Mouse (Mus musculus) lung, adult 2 months (tissue): ENCODE results near the gene Gm20878.
"Not testable (repeated sequence)": the region's sequence is repeated elsewhere in the genome, so short reads cannot be mapped to it uniquely, and the experiment has no call there.

ENCODE experiments used
- CTCF ChIP-seq: fragments of 200-500 bp; IDR thresholded peaks from 2 replicates; pipeline ENCODE4 v1.5.1; 2011; ENCODE audit warnings: mild to moderate bottlenecking, low read length, control low read depth; ENCODE audit not compliant: insufficient read depth
- POLR2A ChIP-seq: fragments of 200-500 bp; IDR thresholded peaks from 2 replicates; pipeline ENCODE4 v1.6.1; 2011; ENCODE audit warnings: low read depth, mild to moderate bottlenecking, control low read depth, low read length, borderline replicate concordance; ENCODE audit errors: extremely low read depth

DNA sequence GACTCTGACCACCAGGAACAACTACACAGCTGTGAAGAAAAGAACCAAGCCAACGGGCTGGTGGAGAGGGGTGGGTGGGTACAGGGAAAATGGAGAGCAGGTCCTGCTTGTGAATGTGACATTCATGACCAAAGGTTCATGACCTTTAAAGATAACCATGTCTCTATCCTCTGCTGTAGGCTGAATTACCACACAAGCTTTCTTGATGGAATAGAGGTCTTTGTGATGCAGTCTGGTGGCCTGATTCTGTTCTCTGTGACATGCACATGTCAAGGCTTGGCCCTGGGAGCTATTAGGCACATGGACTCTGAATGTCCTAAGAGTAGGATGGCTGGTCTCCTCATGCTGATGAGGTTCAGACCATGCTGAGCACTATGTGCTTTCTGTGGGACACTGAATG is 24.4 kb downstream of the Gm20878 start, which contains the start of gene Fam205a4:
- not testable (repeated sequence) for TF ChIP-seq CTCF, POLR2A
